Mouse (Mus musculus): ENCODE data around the gene Atad5.
A peak's percentile ranks its signal among the peaks of the same experiment; 100 is the strongest.

Gene Atad5

DNA sequence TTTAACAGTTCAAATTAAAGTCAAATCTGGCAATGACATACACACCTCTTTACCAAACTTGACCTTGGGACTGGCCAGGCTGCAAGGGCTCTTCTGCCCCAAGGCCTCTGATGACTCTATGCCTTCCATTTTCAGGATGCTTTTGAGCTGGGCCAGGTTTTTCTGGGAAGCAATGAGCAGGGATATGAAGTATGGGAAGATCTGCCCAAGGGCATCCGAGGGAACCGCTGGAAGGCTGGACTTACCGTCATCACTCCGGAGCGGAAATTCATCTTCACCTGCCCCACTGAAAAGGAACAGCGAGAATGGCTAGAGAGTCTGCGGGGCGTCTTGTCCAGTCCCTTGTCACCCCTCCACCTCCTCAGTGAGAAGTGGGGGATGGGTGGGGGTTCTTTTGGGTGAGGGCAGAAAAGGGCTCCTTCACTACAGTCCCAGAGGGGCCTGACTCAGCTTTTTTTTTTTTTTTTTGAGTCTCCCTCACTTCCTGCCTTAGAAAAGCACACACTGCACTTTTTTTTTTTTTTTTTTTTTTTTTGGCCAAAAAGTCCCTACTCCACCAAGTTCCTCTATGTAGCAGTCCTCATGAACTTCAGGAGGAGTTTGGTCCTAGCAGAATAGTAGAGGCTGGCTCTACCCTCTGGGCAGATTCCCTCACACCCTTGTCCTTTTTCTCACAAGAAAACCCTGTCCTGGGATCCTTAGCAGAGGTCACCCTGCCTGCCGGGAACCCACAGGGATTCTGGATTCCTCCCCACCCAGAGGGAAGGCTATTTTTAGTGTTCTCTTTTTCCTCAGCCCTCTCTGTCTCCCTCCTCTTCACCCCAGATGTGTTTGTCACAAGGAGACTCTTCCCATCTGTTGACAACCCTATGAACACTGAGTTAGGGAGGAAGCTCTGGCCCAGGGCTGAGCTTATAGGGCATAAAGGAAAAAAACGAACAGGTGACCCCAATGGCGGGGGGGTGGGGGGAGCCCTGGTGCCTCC is 88.0 kb downstream of the Atad5 start:
- DNase-seq (ENCODE audit: extremely low spot score, low read depth, low spot score), result no peak

DNA sequence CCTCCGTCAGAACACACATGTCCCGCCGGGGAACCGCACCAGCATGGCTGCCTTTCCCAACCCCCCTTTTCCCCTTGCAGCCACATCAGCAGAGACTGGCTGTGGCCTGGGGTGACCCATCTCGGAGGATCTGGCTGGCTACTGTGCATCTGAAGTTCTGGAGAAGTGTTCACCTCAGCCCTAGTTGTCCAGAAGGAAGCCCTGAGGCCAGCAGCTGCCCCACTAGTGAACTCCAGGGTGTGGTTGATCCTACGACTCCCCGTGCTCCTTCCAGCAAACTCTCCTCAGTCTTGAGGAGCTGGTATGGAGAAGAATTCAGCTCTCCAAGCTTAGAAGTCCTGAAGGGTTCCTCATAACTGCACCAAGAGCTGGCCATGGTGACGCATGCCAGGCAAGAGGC is 89.1 kb downstream of the Atad5 start:
- no peak for DNase-seq (ENCODE audit: extremely low spot score, low read depth, low spot score)

DNA sequence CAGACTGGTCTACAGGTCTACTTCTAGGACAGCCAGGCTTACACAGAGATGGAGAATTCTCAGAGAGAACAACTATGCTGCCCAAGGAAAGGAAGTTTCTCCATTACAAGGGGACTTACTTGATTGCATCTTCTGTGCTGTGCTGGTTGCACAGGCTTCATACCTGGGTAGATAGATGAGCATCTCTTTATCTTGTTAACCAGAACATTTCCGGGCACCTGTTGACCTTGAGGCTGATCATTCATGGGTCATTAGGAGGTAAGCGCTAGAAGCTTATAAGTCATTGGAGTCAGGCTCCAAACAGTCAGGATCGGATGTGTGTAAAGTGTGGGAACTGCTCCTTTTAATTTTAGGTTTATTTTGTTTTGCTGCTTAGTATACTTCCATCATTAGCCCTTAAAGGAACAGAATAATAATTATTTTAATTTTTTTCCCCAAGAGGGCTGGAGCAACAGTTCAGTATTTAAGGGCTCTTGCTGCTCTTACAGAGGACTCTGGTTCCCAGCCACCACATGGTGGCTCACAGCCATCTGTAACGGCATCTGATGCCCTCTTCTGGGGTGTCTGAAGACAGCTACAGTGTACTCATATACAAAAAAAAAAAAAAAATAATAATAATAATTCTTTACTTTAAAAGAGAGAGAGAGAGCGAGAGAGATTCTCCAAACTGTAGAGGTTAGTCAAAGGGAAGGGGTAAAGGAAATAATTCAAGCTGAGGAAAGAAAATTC is 92.0 kb downstream of the Atad5 start:
- DNase-seq (ENCODE audit: extremely low spot score, low read depth, low spot score), result no peak

DNA sequence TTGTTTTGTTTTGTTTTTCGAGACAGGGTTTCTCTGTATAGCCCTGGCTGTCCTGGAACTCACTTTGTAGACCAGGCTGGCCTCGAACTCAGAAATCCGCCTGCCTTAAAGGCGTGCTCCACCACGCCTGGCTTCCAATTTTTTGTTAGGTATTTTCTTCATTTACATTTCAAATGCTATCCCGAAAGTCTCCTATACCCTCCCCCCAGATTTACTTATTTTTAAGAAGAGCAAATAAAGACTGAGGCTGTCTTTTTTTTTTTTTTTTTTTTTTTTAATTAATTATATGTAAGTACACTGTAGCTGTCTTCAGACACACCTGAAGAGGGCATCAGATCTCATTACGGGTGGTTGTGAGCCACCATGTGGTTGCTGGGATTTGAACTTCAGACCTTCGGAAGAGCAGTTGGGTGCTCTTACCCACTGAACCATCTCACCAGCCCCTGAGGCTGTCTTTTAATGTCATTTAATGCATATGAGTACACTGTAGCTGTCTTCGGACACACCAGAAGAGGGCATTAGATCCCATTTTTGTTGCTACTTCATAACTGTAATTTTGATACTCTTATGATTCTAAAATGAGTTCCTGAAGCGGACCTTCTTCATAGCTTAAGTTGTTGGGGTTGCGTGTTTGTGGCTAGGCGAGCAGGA is 94.0 kb downstream of the Atad5 start:
- DNase-seq (ENCODE audit: extremely low spot score, low read depth, low spot score), result peak; percentile 22

DNA sequence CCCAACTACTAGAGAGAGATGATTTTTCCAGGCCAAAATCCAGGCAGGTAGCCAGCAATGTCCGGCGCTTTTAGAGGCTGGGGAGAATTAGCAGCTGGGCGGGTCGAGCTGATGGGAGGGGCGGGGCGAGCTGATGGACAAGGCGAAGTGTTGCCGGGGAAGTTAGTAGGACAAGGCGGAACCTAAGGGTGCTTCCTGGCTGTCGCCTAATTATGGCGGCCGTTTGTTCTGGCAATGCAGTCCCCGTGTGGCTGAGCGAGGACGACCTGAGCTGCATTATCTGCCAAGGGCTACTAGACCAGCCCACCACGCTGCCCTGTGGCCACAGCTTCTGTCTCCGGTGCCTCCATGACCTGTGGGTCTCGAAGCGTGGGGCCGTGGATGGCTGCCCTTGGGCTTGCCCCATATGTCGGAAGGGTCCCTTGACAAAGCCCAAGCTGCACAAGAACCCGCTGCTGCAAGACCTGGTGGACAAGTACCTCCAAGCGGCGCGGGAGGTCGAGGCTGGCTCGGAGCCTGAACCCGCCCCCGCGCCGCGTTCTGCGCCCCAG is 94.6 kb downstream of the Atad5 start, which contains the start of gene Rnf135:
Gene Rnf135 (plus strand): TSS at position 147 of the 551 bp plus-strand sequence.
- no peak for DNase-seq (ENCODE audit: extremely low spot score, low read depth, low spot score)

DNA sequence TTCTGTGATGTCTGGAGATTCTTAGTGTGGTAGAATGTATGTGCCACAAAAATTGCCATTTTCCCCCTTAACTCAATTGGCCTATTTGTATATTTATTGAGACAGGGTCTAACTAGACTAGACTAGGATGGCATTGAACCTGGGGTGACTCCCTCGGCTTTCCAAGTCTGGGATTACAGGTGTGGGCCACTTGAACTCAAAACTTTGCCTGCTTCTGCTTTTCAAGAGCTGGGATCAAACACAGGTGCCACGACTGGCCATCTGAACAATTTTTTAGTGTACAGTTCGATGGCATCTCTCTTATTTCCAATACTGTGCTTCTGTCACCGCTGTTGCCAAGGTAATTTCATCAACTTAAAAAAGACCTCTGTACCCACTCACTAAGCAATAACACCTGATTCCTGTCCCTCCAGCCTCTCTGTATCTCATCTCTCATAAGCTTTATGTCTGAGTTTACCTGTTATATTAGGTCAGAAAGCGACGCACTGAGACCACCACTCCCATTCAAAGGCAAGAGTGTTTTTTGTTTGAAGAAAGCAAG is 95.4 kb downstream of the Atad5 start:
- no peak for DNase-seq (ENCODE audit: extremely low spot score, low read depth, low spot score)

All from hindlimb bud, embryonic 11.5 days (tissue).